Mouse (Mus musculus) C2C12 (cell line): ENCODE measurements around the gene Dcun1d2. TPM values are rescaled to one million over a fixed set of nuclear protein-coding genes. Genes with fewer than 3 reads are reported as not detected.
A peak's percentile ranks its signal among the peaks of the same experiment; 100 is the strongest.
"Not testable (repeated sequence)": the region's sequence is repeated elsewhere in the genome, so short reads cannot be mapped to it uniquely, and the experiment has no call there.

Source experiments
- H3K27me3 ChIP-seq: one replicate; pipeline ENCODE4 v1.6.1; 2011; ENCODE audit not compliant: control insufficient read depth, insufficient read depth, insufficient read length
- H3K36me3 ChIP-seq: one replicate; pipeline ENCODE4 v1.6.1; 2011; ENCODE audit not compliant: control insufficient read depth, insufficient read depth
- H3K4me3 ChIP-seq: one replicate; pipeline ENCODE4 v1.5.1; 2011; ENCODE audit warnings: mild to moderate bottlenecking, control low read depth; ENCODE audit not compliant: poor library complexity, insufficient read depth, severe bottlenecking
- H3K79me2 ChIP-seq: one replicate; pipeline ENCODE4 v1.6.1; 2011; ENCODE audit not compliant: control insufficient read depth, insufficient read depth
- H3K79me3 ChIP-seq: one replicate; pipeline ENCODE4 v1.6.1; 2011; ENCODE audit warnings: low read depth, control low read depth
- H3ac ChIP-seq: one replicate; pipeline ENCODE3; 2011; ENCODE audit warnings: low read depth; ENCODE audit not compliant: control insufficient read depth, insufficient read length
- CEBPB ChIP-seq: IDR thresholded peaks from one replicate; pipeline ENCODE4 v1.6.1; 2011; ENCODE audit warnings: low read depth, mild to moderate bottlenecking, control low read depth, moderate library complexity
- CTCF ChIP-seq: IDR thresholded peaks from one replicate; pipeline ENCODE4 v1.5.1; 2011; ENCODE audit not compliant: control insufficient read depth, insufficient read depth, insufficient read length
- FOSL1 ChIP-seq: IDR thresholded peaks from one replicate; pipeline ENCODE4 v1.8.0; 2011; ENCODE audit warnings: mild to moderate bottlenecking, low read length; ENCODE audit not compliant: poor library complexity, insufficient read depth, severe bottlenecking
- MAX ChIP-seq: IDR thresholded peaks from one replicate; pipeline ENCODE4 v1.6.1; 2011; ENCODE audit warnings: mild to moderate bottlenecking, control low read depth
- MYOD1 ChIP-seq: IDR thresholded peaks from one replicate; pipeline ENCODE4 v1.6.1; 2011; ENCODE audit warnings: low read depth; ENCODE audit not compliant: control insufficient read depth, insufficient read length
- MYOG ChIP-seq: IDR thresholded peaks from one replicate; pipeline ENCODE4 v1.6.1; 2011; ENCODE audit not compliant: control insufficient read depth, insufficient read length; ENCODE audit errors: extremely low read depth
- USF1 ChIP-seq: IDR thresholded peaks from one replicate; pipeline ENCODE4 v1.6.1; 2011; ENCODE audit warnings: low read depth, mild to moderate bottlenecking, control low read depth, moderate library complexity
- long read RNA-seq, 2 experiments: library from polyadenylated mRNA; unstranded; transcript quantifications; one replicate each; pipeline ENCODE4 v2.0.0; 2019 to 2020
- polyA plus RNA-seq: library from polyadenylated mRNA; unstranded; fragments of >200 nt; fragmentation: generic; extraction: Trizol; gene quantifications from one replicate; pipeline ENCODE4 v1.2.1, GENCODE M21; 2012; ENCODE audit warnings: missing spikeins

Dcun1d2 gene
- polyA plus RNA-seq = 12.2 TPM
- long read RNA-seq, experiment 1, transcript Dcun1d2-201 (7 exons, 2,748 nt) = minor isoform, 6 of 21 reads
- long read RNA-seq, experiment 1, transcript Dcun1d2-204 (5 exons, 2,853 nt) = major isoform, 7 of 21 reads
- long read RNA-seq, experiment 1, partial matches to known transcripts = 3 of 21 reads
- long read RNA-seq, experiment 1, other reads (novel, unspliced or antisense) = 3 of 21 reads
- long read RNA-seq, experiment 2, transcript Dcun1d2-204 (5 exons, 2,853 nt) = minor isoform, 80 of 290 reads
- long read RNA-seq, experiment 2, transcript Dcun1d2-201 (7 exons, 2,748 nt) = major isoform, 92 of 290 reads
- long read RNA-seq, experiment 2, transcript Dcun1d2-205 (7 exons, 2,729 nt) = minor isoform, 16 of 290 reads
- long read RNA-seq, experiment 2, transcript Dcun1d2-202 (6 exons, 2,955 nt) = minor isoform, 17 of 290 reads
- long read RNA-seq, experiment 2, partial matches to known transcripts = 15 of 290 reads
- long read RNA-seq, experiment 2, other reads (novel, unspliced or antisense) = 48 of 290 reads

DNA sequence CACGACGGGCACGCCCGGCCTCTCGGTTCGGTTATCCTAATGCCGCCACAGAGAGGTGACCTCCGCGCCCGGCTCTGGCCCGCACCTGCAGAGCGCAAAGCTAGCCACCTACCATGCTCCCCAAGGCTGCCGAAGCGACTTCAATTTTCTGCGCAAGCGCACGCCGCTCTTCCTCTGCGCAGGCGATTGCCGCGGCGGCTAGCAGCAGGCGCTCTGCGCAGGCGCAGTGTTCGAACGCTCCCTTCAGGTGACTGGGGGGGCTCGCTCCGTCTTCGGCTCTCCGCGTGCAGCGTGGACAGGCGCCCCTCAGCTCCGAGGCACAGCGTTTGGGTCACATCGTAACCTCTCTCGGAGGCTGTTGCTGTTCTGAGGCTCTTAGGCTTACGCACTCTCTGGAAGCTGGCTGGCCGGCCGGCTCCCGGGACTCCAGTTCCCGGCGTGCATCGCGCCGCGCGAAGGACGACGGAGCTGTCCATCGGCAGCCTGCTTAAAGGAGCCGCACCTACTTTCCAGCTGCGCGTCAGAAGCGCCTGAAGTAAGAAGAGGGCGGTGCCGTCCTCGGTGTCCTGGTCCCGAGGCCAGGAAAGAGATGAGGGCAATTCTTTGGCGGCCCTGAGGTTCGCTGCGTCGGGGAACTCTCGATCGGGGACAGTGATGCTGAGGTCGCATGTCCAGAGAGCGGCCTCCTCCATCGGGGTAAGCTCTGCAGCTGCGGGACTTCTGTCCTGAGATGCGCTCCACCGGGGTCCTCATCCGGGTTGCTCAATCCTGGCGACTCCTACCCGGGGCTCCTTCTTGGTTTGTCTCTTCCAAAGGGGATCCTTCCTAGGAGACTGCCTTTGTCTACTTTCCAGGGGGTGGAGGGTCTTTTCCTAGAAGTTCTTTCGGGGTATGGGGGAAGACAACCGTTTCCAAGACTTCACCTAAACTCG, at the start of gene Dcun1d2, which contains the start of gene Tmco3:
Dcun1d2 (minus strand) TSS at position 440 of the 932 bp plus-strand sequence.
Tmco3 (plus strand) TSS at position 499 of the 932 bp plus-strand sequence.
- H3K27me3 ChIP-seq = no peaks in the 10 kb centered on the region
- TF ChIP-seq CTCF (no peak), MYOD1 (no peak), MAX (peak; percentile 65), MYOG (no peak), FOSL1 (no peak)
- peaks cover 7% of the 10 kb centered on the region for H3K79me3 ChIP-seq

GRCm38 (mm10) chr8:13337678-13338077, 49.7 kb upstream of the Dcun1d2 start:
- TF ChIP-seq MYOD1 (no peak), CEBPB (no peak), CTCF (no peak), MAX (no peak), MYOG (no peak), USF1 (no peak), FOSL1 (no peak)
- Histone ChIP-seq H3K79me3 (peaks cover 38% of the 10 kb centered on the region), H3ac (no peak overlapping the region), H3K36me3 (peaks cover 30% of the 10 kb centered on the region), H3K27me3 (no peaks in the 10 kb centered on the region), H3K79me2 (peaks cover 40% of the 10 kb centered on the region), H3K4me3 (no peak overlapping the region)

More for the DNA sequence above, at the start of gene Dcun1d2, which contains the start of gene Tmco3:
- H3ac ChIP-seq = peak within 1 kb of the TSS; percentile 91
- peaks cover 9% of the 10 kb centered on the region for H3K36me3 ChIP-seq
- peak within 1 kb of the TSS; percentile 69 for H3K4me3 ChIP-seq
- peaks cover 31% of the 10 kb centered on the region for H3K79me2 ChIP-seq

DNA sequence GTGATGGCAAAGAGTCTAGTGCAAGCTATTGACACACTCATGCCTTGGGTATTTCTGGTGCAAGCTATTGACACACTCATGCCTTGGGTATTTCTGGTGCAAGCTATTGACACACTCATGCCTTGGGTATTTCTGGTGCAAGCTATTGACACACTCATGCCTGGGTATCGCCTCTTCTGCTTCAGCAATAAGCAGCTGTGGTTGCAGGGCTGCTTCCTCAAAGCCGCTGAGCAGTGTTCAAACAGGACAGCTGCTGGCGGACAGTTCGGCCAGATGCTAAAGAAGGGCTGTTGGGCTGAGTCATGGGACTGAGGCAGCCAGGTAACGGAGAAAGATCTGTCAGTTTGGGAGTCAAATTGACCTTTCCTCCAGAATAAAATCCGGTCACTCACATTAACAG, 49.3 kb upstream of the Dcun1d2 start:
- peak; percentile 19 for TF ChIP-seq MYOD1
- not testable (repeated sequence) for H3K27me3 ChIP-seq

GRCm38 (mm10) chr8:13334671-13335070, 46.7 kb upstream of the Dcun1d2 start:
- no peak overlapping the region for H3K4me3 ChIP-seq
- no peak overlapping the region for H3ac ChIP-seq
- H3K27me3 ChIP-seq = peaks cover 7% of the 10 kb centered on the region
- peaks cover under 1% of the 10 kb centered on the region for H3K36me3 ChIP-seq
- TF ChIP-seq CEBPB (no peak), CTCF (no peak), MYOG (no peak), FOSL1 (no peak), MYOD1 (no peak)
- H3K79me2 ChIP-seq = peaks cover 10% of the 10 kb centered on the region
- H3K79me3 ChIP-seq = peaks cover 8% of the 10 kb centered on the region

More for the DNA sequence above, 49.3 kb upstream of the Dcun1d2 start:
- peaks cover 36% of the 10 kb centered on the region for H3K79me2 ChIP-seq
- H3K36me3 ChIP-seq = peaks cover 26% of the 10 kb centered on the region
- peaks cover 33% of the 10 kb centered on the region for H3K79me3 ChIP-seq
- H3K4me3 ChIP-seq, H3ac ChIP-seq: not testable (repeated sequence)

DNA sequence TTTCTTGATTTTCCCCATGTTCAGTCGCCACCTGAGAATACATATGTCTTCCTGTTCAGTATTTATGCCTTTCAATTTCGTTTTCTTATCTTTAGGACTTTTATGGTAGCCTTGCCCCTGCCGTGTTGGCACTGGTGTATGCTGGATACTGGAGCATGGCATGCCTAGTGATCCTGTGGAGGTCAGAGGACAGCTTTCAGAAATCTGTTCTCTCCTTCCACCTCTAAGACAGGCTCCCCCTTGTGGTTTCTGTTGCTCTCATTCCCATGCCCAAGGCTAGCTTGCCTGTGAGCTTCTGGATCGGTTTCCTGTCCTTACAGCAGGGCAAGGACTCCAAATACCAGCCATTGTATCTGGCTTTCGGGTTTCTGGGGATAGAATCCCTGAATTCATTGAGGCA, 38.7 kb upstream of the Dcun1d2 start:
- no peaks in the 10 kb centered on the region for H3K79me3 ChIP-seq
- no peaks in the 10 kb centered on the region for H3K27me3 ChIP-seq

More for the DNA sequence above, 38.7 kb upstream of the Dcun1d2 start:
- no peaks in the 10 kb centered on the region for H3K36me3 ChIP-seq
- no peaks in the 10 kb centered on the region for H3K79me2 ChIP-seq
- H3ac ChIP-seq = no peak overlapping the region
- TF ChIP-seq FOSL1 (no peak), MAX (no peak), CTCF (no peak), CEBPB (no peak), USF1 (no peak), MYOD1 (no peak), MYOG (no peak)
- no peak overlapping the region for H3K4me3 ChIP-seq
